Mouse (Mus musculus) myocyte (in vitro differentiated cells): ENCODE measurements around the gene Wnt5a. TPM values are rescaled to one million over a fixed set of nuclear protein-coding genes. Genes with fewer than 3 reads are reported as not detected.

Experiments used
- H3K27me3 ChIP-seq: one replicate; pipeline ENCODE4 v1.6.1; 2011; ENCODE audit not compliant: control insufficient read depth, insufficient read depth, insufficient read length
- H3K36me3 ChIP-seq: one replicate; pipeline ENCODE4 v1.6.1; 2011; ENCODE audit not compliant: control insufficient read depth, insufficient read depth
- H3K4me2 ChIP-seq: one replicate; pipeline ENCODE4 v1.6.1; 2011; ENCODE audit warnings: low read depth, control low read depth
- H3K4me3 ChIP-seq: one replicate; pipeline ENCODE4 v1.5.1; 2011; ENCODE audit warnings: mild to moderate bottlenecking, control low read depth, moderate library complexity
- H3K79me2 ChIP-seq: one replicate; pipeline ENCODE4 v1.6.1; 2011; ENCODE audit not compliant: control insufficient read depth, insufficient read depth
- H3ac ChIP-seq: one replicate; pipeline ENCODE4 v1.6.1; 2011; ENCODE audit not compliant: control insufficient read depth, insufficient read length
- CEBPB ChIP-seq: IDR thresholded peaks from 2 replicates; pipeline ENCODE4 v1.6.1; 2011; ENCODE audit warnings: mild to moderate bottlenecking, moderate library complexity; ENCODE audit not compliant: poor library complexity, insufficient read depth, severe bottlenecking
- E2F4 ChIP-seq: IDR thresholded peaks from one replicate; pipeline ENCODE4 v1.6.1; 2011; ENCODE audit warnings: mild to moderate bottlenecking, control low read depth, moderate library complexity; ENCODE audit not compliant: insufficient read depth
- MAX ChIP-seq: IDR thresholded peaks from one replicate; pipeline ENCODE4 v1.6.1; 2011; ENCODE audit warnings: low read depth, mild to moderate bottlenecking, control low read depth
- MYOD1 ChIP-seq, 3 experiments: IDR thresholded peaks; one replicate each; pipeline ENCODE4 v1.6.1; 2011; ENCODE audit warnings: control low read depth in 2 of 3, low read depth in 2 of 3, mild to moderate bottlenecking in 2 of 3, moderate library complexity in 1 of 3; ENCODE audit not compliant: insufficient read length in 2 of 3, control insufficient read depth in 1 of 3
- MYOG ChIP-seq, 3 experiments: IDR thresholded peaks; one replicate each; pipeline ENCODE4 v1.6.1; 2011; ENCODE audit warnings: control low read depth in 2 of 3, low read depth in 2 of 3, mild to moderate bottlenecking in 2 of 3; ENCODE audit not compliant: insufficient read length in 2 of 3, control insufficient read depth in 1 of 3, insufficient read depth in 1 of 3
- POLR2A ChIP-seq: IDR thresholded peaks from one replicate; pipeline ENCODE4 v1.6.1; 2011; ENCODE audit warnings: low read depth, mild to moderate bottlenecking, control low read depth, moderate library complexity; ENCODE audit not compliant: insufficient read length
- POLR2AphosphoS2 ChIP-seq: IDR thresholded peaks from one replicate; pipeline ENCODE4 v1.6.1; 2011; ENCODE audit warnings: low read depth, control low read depth; ENCODE audit not compliant: insufficient read length
- REST ChIP-seq: IDR thresholded peaks from one replicate; pipeline ENCODE4 v1.6.1; 2011; ENCODE audit warnings: mild to moderate bottlenecking, control low read depth, moderate library complexity; ENCODE audit not compliant: insufficient read depth, insufficient read length
- SRF ChIP-seq: IDR thresholded peaks from one replicate; pipeline ENCODE4 v1.6.1; 2011; ENCODE audit warnings: low read depth; ENCODE audit not compliant: control insufficient read depth, insufficient read length
- TCF12 ChIP-seq: IDR thresholded peaks from one replicate; pipeline ENCODE4 v1.6.1; 2011; ENCODE audit warnings: mild to moderate bottlenecking, control low read depth; ENCODE audit not compliant: poor library complexity, insufficient read depth, severe bottlenecking
- TCF3 ChIP-seq: IDR thresholded peaks from one replicate; pipeline ENCODE4 v1.6.1; 2011; ENCODE audit warnings: low read depth, control low read depth; ENCODE audit not compliant: insufficient read length
- USF1 ChIP-seq: IDR thresholded peaks from one replicate; pipeline ENCODE4 v1.6.1; 2011; ENCODE audit warnings: low read depth, mild to moderate bottlenecking, control low read depth, moderate library complexity
- polyA plus RNA-seq: library from polyadenylated mRNA; unstranded; fragments of >200 nt; fragmentation: generic; extraction: Trizol; gene quantifications from one replicate; pipeline ENCODE4 v1.2.1, GENCODE M21; 2012; ENCODE audit warnings: missing spikeins

The Wnt5a gene
- polyA plus RNA-seq, 1 experiment: 1.3 TPM

- no peak for TF ChIP-seq SRF
- no peak for TF ChIP-seq POLR2AphosphoS2
- H3K4me2 ChIP-seq: no peak overlapping the region
These were observed 34.9 kb upstream of the Wnt5a start for GRCm38 (mm10) chr14:28469696-28470095.

GRCm38 (mm10) chr14:28470212-28470611 is 34.3 kb upstream of the Wnt5a start:
- no peak overlapping the region for H3ac ChIP-seq
- H3K79me2 ChIP-seq: no peaks in the 10 kb centered on the region
- H3K4me2 ChIP-seq: no peak overlapping the region
- H3K27me3 ChIP-seq: no peaks in the 10 kb centered on the region
- no peaks in the 10 kb centered on the region for H3K36me3 ChIP-seq
- no peak for TF ChIP-seq MAX
- no peak for TF ChIP-seq REST
- TF ChIP-seq POLR2A: no peak
- no peak overlapping the region for H3K4me3 ChIP-seq

More at GRCm38 (mm10) chr14:28469696-28470095, 34.9 kb upstream of the Wnt5a start:
- Histone ChIP-seq H3K27me3 (no peaks in the 10 kb centered on the region), H3K79me2 (no peaks in the 10 kb centered on the region), H3K4me3 (no peak overlapping the region), H3ac (no peak overlapping the region), H3K36me3 (no peaks in the 10 kb centered on the region)

GRCm38 (mm10) chr14:28475012-28475411 is 29.5 kb upstream of the Wnt5a start:
- H3K36me3 ChIP-seq: no peaks in the 10 kb centered on the region
- H3K4me2 ChIP-seq: no peak overlapping the region
- H3K27me3 ChIP-seq: no peaks in the 10 kb centered on the region
- TF ChIP-seq POLR2A (no peak), CEBPB (no peak), E2F4 (no peak), MYOG (IDR thresholded peaks at IDR 0.05; ENCODE audit: control insufficient read depth in 1 of 3, insufficient read depth in 1 of 3, insufficient read length in 2 of 3, low read depth in 2 of 3) (no peak), USF1 (no peak), TCF3 (no peak), SRF (no peak), MAX (no peak), MYOD1 (IDR thresholded peaks at IDR 0.05; ENCODE audit: control insufficient read depth in 1 of 3, insufficient read length in 2 of 3, low read depth in 2 of 3) (no peak), REST (no peak), TCF12 (no peak), POLR2AphosphoS2 (no peak)
- no peak overlapping the region for H3ac ChIP-seq
- no peak overlapping the region for H3K4me3 ChIP-seq
- no peaks in the 10 kb centered on the region for H3K79me2 ChIP-seq

- H3K36me3 ChIP-seq: no peaks in the 10 kb centered on the region
- no peak overlapping the region for H3K4me2 ChIP-seq
- H3K27me3 ChIP-seq: no peaks in the 10 kb centered on the region
- no peak for TF ChIP-seq MAX
- TF ChIP-seq POLR2AphosphoS2: no peak
- TF ChIP-seq MYOD1 (IDR thresholded peaks at IDR 0.05; ENCODE audit: control insufficient read depth in 1 of 3, insufficient read length in 2 of 3, low read depth in 2 of 3): no peak
- no peak for TF ChIP-seq USF1
- TF ChIP-seq CEBPB: no peak
- no peak for TF ChIP-seq POLR2A
- TF ChIP-seq TCF12: no peak
- TF ChIP-seq MYOG (IDR thresholded peaks at IDR 0.05; ENCODE audit: control insufficient read depth in 1 of 3, insufficient read depth in 1 of 3, insufficient read length in 2 of 3, low read depth in 2 of 3): no peak
- TF ChIP-seq SRF: no peak
- TF ChIP-seq TCF3: no peak
- no peak for TF ChIP-seq REST
- no peak for TF ChIP-seq E2F4
- H3ac ChIP-seq: no peak overlapping the region
- H3K4me3 ChIP-seq: no peak overlapping the region
- no peaks in the 10 kb centered on the region for H3K79me2 ChIP-seq
These were observed 29.1 kb upstream of the Wnt5a start for GRCm38 (mm10) chr14:28475421-28475820.

- H3K79me2 ChIP-seq: no peaks in the 10 kb centered on the region
- H3ac ChIP-seq: no peak overlapping the region
- no peaks in the 10 kb centered on the region for H3K36me3 ChIP-seq
- H3K27me3 ChIP-seq: no peaks in the 10 kb centered on the region
- no peak for TF ChIP-seq MAX
- TF ChIP-seq E2F4: no peak
- no peak for TF ChIP-seq MYOD1 (IDR thresholded peaks at IDR 0.05; ENCODE audit: control insufficient read depth in 1 of 3, insufficient read length in 2 of 3, low read depth in 2 of 3)
- TF ChIP-seq USF1: no peak
- TF ChIP-seq POLR2A: no peak
- no peak for TF ChIP-seq TCF12
- TF ChIP-seq POLR2AphosphoS2: no peak
- no peak for TF ChIP-seq MYOG (IDR thresholded peaks at IDR 0.05; ENCODE audit: control insufficient read depth in 1 of 3, insufficient read depth in 1 of 3, insufficient read length in 2 of 3, low read depth in 2 of 3)
- no peak for TF ChIP-seq REST
- TF ChIP-seq TCF3: no peak
- TF ChIP-seq CEBPB: no peak
- no peak for TF ChIP-seq SRF
- H3K4me3 ChIP-seq: no peak overlapping the region
- no peak overlapping the region for H3K4me2 ChIP-seq
These were observed 27.8 kb upstream of the Wnt5a start for GRCm38 (mm10) chr14:28476746-28477145.
